Mouse (Mus musculus): ENCODE data around the gene Gm21778. TPM values are rescaled to one million over a fixed set of nuclear protein-coding genes. Genes with fewer than 3 reads are reported as not detected.
"Not testable (repeated sequence)": the region's sequence is repeated elsewhere in the genome, so short reads cannot be mapped to it uniquely, and the experiment has no call there.

The Gm21778 gene
- not detected in 2 replicates for polyA plus RNA-seq (2012; rRNA removed)

DNA sequence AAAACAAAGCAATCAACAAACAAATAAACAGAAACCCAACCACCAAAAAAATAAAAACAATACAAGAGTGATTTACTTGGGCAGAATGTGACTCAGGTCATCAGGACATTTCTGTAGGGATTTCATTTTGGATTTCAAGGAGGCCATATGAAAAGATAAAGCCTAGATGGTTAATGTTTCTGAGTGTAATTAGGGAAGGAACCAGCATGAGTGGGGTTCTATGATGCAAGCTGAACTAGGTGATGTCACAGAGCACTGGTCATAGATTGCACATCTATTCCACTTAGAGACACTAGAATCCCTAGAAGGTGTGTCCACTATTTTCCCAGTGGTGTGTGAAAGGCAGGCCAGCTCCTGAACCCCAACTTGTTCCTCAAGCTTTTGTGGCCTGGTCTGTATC lies at the start of gene Gm21778:
Gene Gm21778, plus strand, starts transcription at position 301 of the 400 bp plus-strand sequence.
- not testable (repeated sequence) for DNase-seq (ENCODE audit: low read depth, low spot score)

Other genes with a start within 250 kb of the Gm21778 start
- gene Gm20914, start 216.5 kb upstream of the Gm21778 start, polyA plus RNA-seq (2012; rRNA removed), result not detected in 2 replicates
- gene Gm28171, start 149.1 kb upstream of the Gm21778 start, polyA plus RNA-seq (2012; rRNA removed), result not detected in 2 replicates

Data from large intestine, adult 2 months (tissue).